24 mouse cellular contexts compared by ENCODE assay signal in genomic region chr3:154402081-154402480, GRCm38 (mm10).
DNase-seq lines count a peak whose midpoint lies in the region; ATAC-seq and TF ChIP-seq lines count a peak whose summit lies in the region.
"Had no signal": no experiment of that assay in that cellular context is flagged by ENCODE, and none has a peak within 500 bp of the region (broad histone marks: within the 10 kb centered on the region; RNA-seq: fewer than 3 reads in every experiment).

No protein-coding gene starts in this region.

- H3K9me3 ChIP-seq in heart, embryonic 12.5 days (replicated peaks), result no peaks in the 10 kb centered on the region
- no peaks in the 10 kb centered on the region for H3K9me3 ChIP-seq in lung, embryonic 14.5 days (ENCODE audit: low read depth, low read length)
- H3K9me3 ChIP-seq: embryonic facial prominence, embryonic 15.5 days; forebrain, embryonic 10.5 days; hindbrain, embryonic 15.5 days; neural tube, embryonic 15.5 days had no signal

- ATAC-seq in heart, embryonic 12.5 days (ENCODE audit: insufficient number of reproducible peaks, low FRiP score), result no peak
- peak; percentile 68; the same call in 1 of the 2 replicates for ATAC-seq in lung, embryonic 14.5 days (ENCODE audit: insufficient read depth)
- ATAC-seq: CD4-positive, CD25-positive, alpha-beta regulatory T cell, adult 4 months; forebrain, postnatal 0 days; intestine, embryonic 16.5 days; liver, postnatal 0 days; midbrain, embryonic 16.5 days had no signal

- peak; percentile 71 for DNase-seq in heart, adult 11 months
- peak; percentile 51 for DNase-seq in lung, embryonic 14.5 days
- no peak for DNase-seq in lung, postnatal 10 days
- peak; percentile 9 for DNase-seq in Muller cell, postnatal 12 days (ENCODE audit: inconsistent ontology term)
- DNase-seq in gonadal fat pad, adult 2 months (ENCODE audit: low read depth), result peak; percentile 60
- no peak for DNase-seq in cerebellum, adult 11-12 months
- no peak for DNase-seq in c-Kit-positive CD71-positive TER-119-positive erythroid progenitor cells, embryonic 14.5 days (ENCODE audit: low spot score)
- DNase-seq: adrenal gland, adult 2 months; cerebellum, postnatal 10 days; forebrain, postnatal 0 days; heart, adult 18-20 months; heart, postnatal 4 days; liver, postnatal 0 days; retina, postnatal 1 day; thymus, adult 2 months had no signal

- WGBS in heart, embryonic 12.5 days, result 53% methylated on average over 4 of the region's 4 CpGs
- WGBS in lung, embryonic 14.5 days, result 27% methylated on average over 4 of the region's 4 CpGs

- H3K9ac ChIP-seq in heart, embryonic 12.5 days, result no peak overlapping the region
- no peak overlapping the region for H3K9ac ChIP-seq in lung, embryonic 14.5 days
- H3K9ac ChIP-seq: embryonic facial prominence, embryonic 15.5 days; forebrain, postnatal 0 days; hindbrain, embryonic 15.5 days; liver, postnatal 0 days; neural tube, embryonic 15.5 days had no signal

- no peak overlapping the region for H3K27ac ChIP-seq in heart, embryonic 12.5 days (ENCODE audit: poor library complexity, severe bottlenecking)
- H3K27ac ChIP-seq in lung, embryonic 14.5 days (ENCODE audit: low read depth), result no peak overlapping the region
- H3K27ac ChIP-seq: embryonic facial prominence, embryonic 15.5 days; forebrain, embryonic 10.5 days; hindbrain, embryonic 15.5 days; layer of hippocampus, adult 2 months; neural tube, embryonic 15.5 days had no signal

- H3K4me2 ChIP-seq in heart, embryonic 12.5 days, result no peak overlapping the region
- no peak overlapping the region for H3K4me2 ChIP-seq in lung, embryonic 14.5 days
- H3K4me2 ChIP-seq: embryonic facial prominence, embryonic 15.5 days; hindbrain, embryonic 15.5 days; neural tube, embryonic 15.5 days had no signal

- no peaks in the 10 kb centered on the region for H3K27me3 ChIP-seq in heart, embryonic 12.5 days (replicated peaks)
- no peaks in the 10 kb centered on the region for H3K27me3 ChIP-seq in lung, embryonic 14.5 days (ENCODE audit: insufficient read depth, low read length)
- H3K27me3 ChIP-seq: embryonic facial prominence, embryonic 15.5 days; hindbrain, embryonic 15.5 days; neural tube, embryonic 15.5 days had no signal

- H3K4me1 ChIP-seq in heart, embryonic 12.5 days (replicated peaks), result peaks cover 7% of the 10 kb centered on the region
- H3K4me1 ChIP-seq in lung, embryonic 14.5 days (ENCODE audit: insufficient read depth), result no peaks in the 10 kb centered on the region
- H3K4me1 ChIP-seq: embryonic facial prominence, embryonic 15.5 days; hindbrain, embryonic 15.5 days; neural tube, embryonic 15.5 days had no signal

- no peaks in the 10 kb centered on the region for H3K36me3 ChIP-seq in heart, embryonic 12.5 days
- H3K36me3 ChIP-seq in lung, embryonic 14.5 days (ENCODE audit: insufficient read depth), result no peaks in the 10 kb centered on the region
- H3K36me3 ChIP-seq: embryonic facial prominence, embryonic 15.5 days; forebrain, embryonic 10.5 days; hindbrain, embryonic 15.5 days; neural tube, embryonic 15.5 days had no signal

- TF ChIP-seq CTCF in lung, embryonic 14.5 days (IDR thresholded peaks at IDR 0.05; ENCODE audit: low read depth), result no peak

- H3K4me3 ChIP-seq in heart, embryonic 12.5 days, result no peak overlapping the region
- no peak overlapping the region for H3K4me3 ChIP-seq in lung, embryonic 14.5 days (ENCODE audit: low read depth, low read length)
- H3K4me3 ChIP-seq: embryonic facial prominence, embryonic 15.5 days; forebrain, embryonic 10.5 days; hindbrain, embryonic 15.5 days; layer of hippocampus, adult 2 months; neural tube, embryonic 15.5 days had no signal

Comparison
In these comparisons a context has a peak if more than half of its experiments do, and no peak if none do; other contexts are left out.
1. DNase-seq: peak in heart, adult 11 months (single experiment), lung, embryonic 14.5 days (single experiment), Muller cell, postnatal 12 days (single experiment) and gonadal fat pad, adult 2 months (single experiment); none in lung, postnatal 10 days (single experiment), cerebellum, adult 11-12 months (single experiment) and c-Kit-positive CD71-positive TER-119-positive erythroid progenitor cells, embryonic 14.5 days (single experiment).